Mouse (Mus musculus): ENCODE measurements around the gene Raf1. TPM values are rescaled to one million over a fixed set of nuclear protein-coding genes. Genes with fewer than 3 reads are reported as not detected.
A peak's percentile ranks its signal among the peaks of the same experiment; 100 is the strongest.

Gene Raf1
- total and polyA plus RNA-seq, 3 experiments = 20.9 to 78.1 (median 53.0) TPM

GRCm38 (mm10) chr6:115675166-115675507 lies 1.3 kb downstream of the Raf1 start:
- Histone ChIP-seq H3K4me3 (ENCODE audit: low read depth, low read length) (peak overlapping the region; percentile 99), H3K27me3 (ENCODE audit: insufficient read depth, low read length) (no peaks in the 10 kb centered on the region), H3K9me3 (replicated peaks) (no peaks in the 10 kb centered on the region), H3K36me3 (replicated peaks) (peaks cover 19% of the 10 kb centered on the region), H3K4me1 (ENCODE audit: insufficient read depth, low read depth, low read length) (peaks cover 39% of the 10 kb centered on the region)
- no peak for TF ChIP-seq TAL1 (conservative IDR thresholded peaks at IDR 0.05; ENCODE audit: low read depth, low read length)
- ATAC-seq (ENCODE audit: extremely low read depth, insufficient number of reproducible peaks, low FRiP score, poor library complexity, severe bottlenecking) (peak; percentile 2; the same call in 1 of the 2 replicates), DNase-seq (ENCODE audit: low spot score) (no peak)

- no peak overlapping the region; the same call in 1 of the 2 replicates for H3K4me3 ChIP-seq (ENCODE audit: low read depth, low read length)
- peaks cover 24% of the 10 kb centered on the region for H3K36me3 ChIP-seq (replicated peaks)
- peaks cover 39% of the 10 kb centered on the region for H3K4me1 ChIP-seq (ENCODE audit: insufficient read depth, low read depth, low read length)
- no peaks in the 10 kb centered on the region for H3K27me3 ChIP-seq (ENCODE audit: insufficient read depth, low read length)
- no peaks in the 10 kb centered on the region for H3K9me3 ChIP-seq (replicated peaks)
- ATAC-seq (ENCODE audit: extremely low read depth, insufficient number of reproducible peaks, low FRiP score, poor library complexity, severe bottlenecking) (no peak), DNase-seq (ENCODE audit: low spot score) (no peak)
- TF ChIP-seq TAL1 (conservative IDR thresholded peaks at IDR 0.05; ENCODE audit: low read depth, low read length) (no peak), GATA1 (IDR thresholded peaks at IDR 0.05; ENCODE audit: borderline replicate concordance, low read length) (no peak), GATA2 (IDR thresholded peaks at IDR 0.05; ENCODE audit: borderline replicate concordance, low read depth, low read length) (no peak), CTCF (IDR thresholded peaks at IDR 0.05; ENCODE audit: low read depth, low read length) (no peak), POLR2AphosphoS5 (IDR thresholded peaks at IDR 0.05; ENCODE audit: insufficient replicate concordance, low read depth, low read length) (no peak)
Measured at GRCm38 (mm10) chr6:115674316-115674715, 2.1 kb downstream of the Raf1 start.

DNA sequence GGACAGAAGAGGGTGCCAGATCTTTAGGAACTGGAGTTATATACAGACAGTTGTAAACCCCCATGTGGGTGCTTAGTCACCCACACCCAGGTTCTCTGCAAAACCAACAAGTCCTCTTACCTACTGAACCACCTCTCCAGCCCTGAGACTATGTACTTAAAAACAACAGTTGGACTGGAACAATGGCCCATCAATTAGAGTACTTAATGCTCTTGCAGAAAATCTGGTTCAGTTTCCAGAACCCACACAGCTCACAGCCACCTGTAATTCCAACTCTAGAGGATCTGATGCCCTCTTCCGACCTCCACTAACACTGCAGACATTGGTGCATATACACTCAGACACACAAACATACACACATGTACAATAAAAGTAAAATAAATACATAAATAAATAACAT lies 3.7 kb downstream of the Raf1 start:
- Histone ChIP-seq H3K4me1 (ENCODE audit: insufficient read depth, low read depth, low read length) (peaks cover 41% of the 10 kb centered on the region), H3K4me3 (ENCODE audit: low read depth, low read length) (no peak overlapping the region), H3K9me3 (replicated peaks) (no peaks in the 10 kb centered on the region), H3K27me3 (ENCODE audit: insufficient read depth, low read length) (no peaks in the 10 kb centered on the region), H3K36me3 (replicated peaks) (peaks cover 36% of the 10 kb centered on the region)
- no peak for TF ChIP-seq POLR2AphosphoS5 (IDR thresholded peaks at IDR 0.05; ENCODE audit: insufficient replicate concordance, low read depth, low read length)
- no peak for DNase-seq (ENCODE audit: low spot score)
- no peak for ATAC-seq (ENCODE audit: extremely low read depth, insufficient number of reproducible peaks, low FRiP score, poor library complexity, severe bottlenecking)

GRCm38 (mm10) chr6:115666641-115667040 lies 9.8 kb downstream of the Raf1 start:
- H3K4me1 ChIP-seq (ENCODE audit: insufficient read depth, low read depth, low read length) = peaks cover 40% of the 10 kb centered on the region

DNA sequence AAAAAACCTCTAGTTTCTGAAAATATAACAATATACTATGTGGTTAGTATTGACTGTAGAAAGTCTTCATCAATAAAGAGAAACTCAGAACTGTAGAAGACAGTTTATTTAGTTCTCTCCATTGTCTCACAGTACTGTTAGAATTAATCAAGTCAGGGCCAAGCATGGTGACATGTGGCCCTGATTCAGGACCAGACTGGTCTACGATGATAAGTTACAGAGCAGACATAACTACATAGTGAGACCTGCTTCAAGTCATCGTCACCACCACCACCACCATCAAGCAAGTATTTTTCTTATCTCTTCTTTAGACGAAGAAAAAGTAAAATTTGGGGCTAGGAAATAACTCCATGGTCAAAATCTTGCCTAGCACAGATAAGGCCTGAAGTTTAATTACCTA lies 12.2 kb downstream of the Raf1 start:
- Histone ChIP-seq H3K9me3 (replicated peaks) (no peaks in the 10 kb centered on the region), H3K27me3 (ENCODE audit: insufficient read depth, low read length) (no peaks in the 10 kb centered on the region), H3K4me3 (ENCODE audit: low read depth, low read length) (no peak overlapping the region), H3K4me1 (ENCODE audit: insufficient read depth, low read depth, low read length) (peaks cover 53% of the 10 kb centered on the region), H3K36me3 (replicated peaks) (peaks cover 43% of the 10 kb centered on the region)
- TF ChIP-seq GATA2 (IDR thresholded peaks at IDR 0.05; ENCODE audit: borderline replicate concordance, low read depth, low read length) (no peak), CTCF (IDR thresholded peaks at IDR 0.05; ENCODE audit: low read depth, low read length) (no peak), POLR2AphosphoS5 (IDR thresholded peaks at IDR 0.05; ENCODE audit: insufficient replicate concordance, low read depth, low read length) (no peak), TAL1 (conservative IDR thresholded peaks at IDR 0.05; ENCODE audit: low read depth, low read length) (no peak), GATA1 (IDR thresholded peaks at IDR 0.05; ENCODE audit: borderline replicate concordance, low read length) (no peak)
- no peak for DNase-seq (ENCODE audit: low spot score)
- peak; percentile 32; the same call in 1 of the 2 replicates for ATAC-seq (ENCODE audit: extremely low read depth, insufficient number of reproducible peaks, low FRiP score, poor library complexity, severe bottlenecking)

More at GRCm38 (mm10) chr6:115666641-115667040, 9.8 kb downstream of the Raf1 start:
- Histone ChIP-seq H3K4me3 (ENCODE audit: low read depth, low read length) (no peak overlapping the region), H3K9me3 (replicated peaks) (no peaks in the 10 kb centered on the region), H3K27me3 (ENCODE audit: insufficient read depth, low read length) (no peaks in the 10 kb centered on the region), H3K36me3 (replicated peaks) (peaks cover 55% of the 10 kb centered on the region)
- TF ChIP-seq CTCF (IDR thresholded peaks at IDR 0.05; ENCODE audit: low read depth, low read length) = no peak
- no peak for TF ChIP-seq GATA1 (IDR thresholded peaks at IDR 0.05; ENCODE audit: borderline replicate concordance, low read length)
- no peak for TF ChIP-seq GATA2 (IDR thresholded peaks at IDR 0.05; ENCODE audit: borderline replicate concordance, low read depth, low read length)
- no peak for TF ChIP-seq TAL1 (conservative IDR thresholded peaks at IDR 0.05; ENCODE audit: low read depth, low read length)
- DNase-seq (ENCODE audit: low spot score) = no peak
- no peak for ATAC-seq (ENCODE audit: extremely low read depth, insufficient number of reproducible peaks, low FRiP score, poor library complexity, severe bottlenecking)

GRCm38 (mm10) chr6:115658802-115659201 lies 17.6 kb downstream of the Raf1 start:
- TF ChIP-seq GATA2 (IDR thresholded peaks at IDR 0.05; ENCODE audit: borderline replicate concordance, low read depth, low read length) = no peak
- no peak for TF ChIP-seq CTCF (IDR thresholded peaks at IDR 0.05; ENCODE audit: low read depth, low read length)
- no peak for TF ChIP-seq POLR2AphosphoS5 (IDR thresholded peaks at IDR 0.05; ENCODE audit: insufficient replicate concordance, low read depth, low read length)
- no peak for TF ChIP-seq GATA1 (IDR thresholded peaks at IDR 0.05; ENCODE audit: borderline replicate concordance, low read length)
- no peak for TF ChIP-seq TAL1 (conservative IDR thresholded peaks at IDR 0.05; ENCODE audit: low read depth, low read length)
- H3K4me3 ChIP-seq (ENCODE audit: low read depth, low read length) = no peak overlapping the region
- peak; percentile 78 for ATAC-seq (ENCODE audit: extremely low read depth, insufficient number of reproducible peaks, low FRiP score, poor library complexity, severe bottlenecking)
- H3K4me1 ChIP-seq (ENCODE audit: insufficient read depth, low read depth, low read length) = peaks cover 61% of the 10 kb centered on the region
- DNase-seq (ENCODE audit: low spot score) = no peak
- peaks cover 33% of the 10 kb centered on the region for H3K36me3 ChIP-seq (replicated peaks)
- H3K27me3 ChIP-seq (ENCODE audit: insufficient read depth, low read length) = no peaks in the 10 kb centered on the region
- H3K9me3 ChIP-seq (replicated peaks) = no peaks in the 10 kb centered on the region

DNA sequence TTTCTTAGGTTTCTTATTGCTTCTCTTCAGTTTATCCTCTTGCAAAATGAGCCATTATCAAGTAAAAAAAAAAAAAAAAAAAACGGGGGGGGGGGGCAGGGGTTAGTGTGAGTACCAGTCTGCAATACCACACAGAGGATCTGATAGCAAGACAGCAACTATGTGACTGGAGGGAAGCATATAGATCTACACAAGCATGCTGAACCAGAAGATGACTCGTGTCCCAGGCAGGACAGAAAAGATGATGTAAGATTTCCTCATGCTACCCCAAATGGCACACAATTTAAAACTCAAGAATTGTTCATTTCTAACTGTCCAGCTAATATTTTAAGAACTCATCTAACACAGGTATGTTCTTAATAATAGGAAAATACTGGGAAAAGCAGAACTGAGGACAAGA lies 22.5 kb downstream of the Raf1 start:
- H3K9me3 ChIP-seq (replicated peaks) = no peaks in the 10 kb centered on the region
- no peaks in the 10 kb centered on the region for H3K27me3 ChIP-seq (ENCODE audit: insufficient read depth, low read length)
- no peak for ATAC-seq (ENCODE audit: extremely low read depth, insufficient number of reproducible peaks, low FRiP score, poor library complexity, severe bottlenecking)
- TF ChIP-seq POLR2AphosphoS5 (IDR thresholded peaks at IDR 0.05; ENCODE audit: insufficient replicate concordance, low read depth, low read length) = no peak
- no peak for TF ChIP-seq TAL1 (conservative IDR thresholded peaks at IDR 0.05; ENCODE audit: low read depth, low read length)
- no peak for TF ChIP-seq GATA2 (IDR thresholded peaks at IDR 0.05; ENCODE audit: borderline replicate concordance, low read depth, low read length)
- no peak for TF ChIP-seq GATA1 (IDR thresholded peaks at IDR 0.05; ENCODE audit: borderline replicate concordance, low read length)
- TF ChIP-seq CTCF (IDR thresholded peaks at IDR 0.05; ENCODE audit: low read depth, low read length) = no peak
- no peak for DNase-seq (ENCODE audit: low spot score)
- H3K36me3 ChIP-seq (replicated peaks) = peaks cover 26% of the 10 kb centered on the region
- no peak overlapping the region for H3K4me3 ChIP-seq (ENCODE audit: low read depth, low read length)
- peaks cover 71% of the 10 kb centered on the region for H3K4me1 ChIP-seq (ENCODE audit: insufficient read depth, low read depth, low read length)
